Mouse (Mus musculus) liver (tissue): ENCODE measurements around the gene Hras.

ENCODE experiments used
- DNase-seq: peaks from one replicate; pipeline ENCODE4 v3.0.0-alpha.2; 2020; ENCODE audit warnings: mixed read lengths

Gene Hras

DNA sequence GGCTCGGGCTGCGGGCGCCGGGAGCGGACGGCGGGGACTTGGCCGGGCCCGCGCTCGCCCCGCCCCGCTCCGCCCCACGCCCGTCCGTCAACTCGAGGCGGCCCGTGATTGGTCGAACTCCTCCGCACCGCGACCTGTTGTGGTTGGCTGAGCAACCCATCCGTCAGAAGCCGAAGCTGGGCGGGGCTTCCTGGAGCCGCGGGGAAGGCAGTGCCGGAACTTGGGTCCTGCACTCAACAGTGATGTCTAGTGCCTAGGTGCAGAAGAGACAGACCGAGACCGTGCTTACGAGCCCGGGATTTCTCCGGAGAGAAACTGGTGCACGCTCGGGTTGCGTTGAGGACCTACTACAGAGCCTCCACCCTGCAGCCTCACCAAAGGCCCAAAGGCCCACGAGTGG lies at the start of gene Hras, which contains the start of gene Lrrc56:
TSS of gene Hras (minus strand) at position 58 of the 400 bp plus-strand sequence.
TSS of gene Lrrc56 (plus strand) at position 210 of the 400 bp plus-strand sequence.
- DNase-seq: peak; percentile 99

DNA sequence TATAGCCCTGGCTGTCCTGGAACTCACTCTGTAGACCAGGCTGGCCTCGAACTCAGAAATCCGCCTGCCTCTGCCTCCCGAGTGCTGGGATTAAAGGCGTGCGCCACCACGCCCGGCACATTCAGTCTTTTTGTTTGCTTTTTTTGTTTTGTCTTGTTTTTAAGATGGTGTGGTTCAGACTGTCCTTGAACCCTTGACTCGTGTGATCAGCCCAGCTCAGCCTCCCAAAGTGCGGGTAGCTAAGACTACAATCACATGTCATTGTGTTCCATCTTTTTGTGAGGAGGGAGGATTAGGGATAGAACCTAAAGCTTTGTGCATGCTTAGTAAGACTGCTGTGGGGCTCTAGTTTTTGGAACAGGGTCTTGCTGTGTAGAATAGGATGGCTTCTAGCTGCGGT lies 37.7 kb upstream of the Hras start:
- DNase-seq: no peak

DNA sequence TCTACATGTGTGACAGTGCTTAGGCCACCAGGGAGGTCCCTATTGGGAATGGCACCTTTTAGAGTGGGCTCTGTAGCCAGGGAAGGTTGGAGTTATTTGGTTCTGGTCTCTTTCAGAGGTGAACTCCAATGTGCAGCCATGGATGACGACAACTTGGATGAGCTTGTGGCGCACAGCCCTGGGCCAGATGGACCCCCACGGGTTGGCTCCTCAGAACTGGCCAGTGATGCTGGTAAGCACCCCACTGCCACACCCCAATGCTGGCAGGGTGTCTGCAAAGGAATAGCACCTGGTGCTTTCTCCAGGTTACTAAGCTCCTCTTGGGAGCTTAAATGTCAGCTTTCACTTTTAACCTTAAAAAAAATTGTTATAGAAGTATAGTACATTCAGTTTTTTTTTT lies 37.3 kb upstream of the Hras start:
- DNase-seq: no peak

DNA sequence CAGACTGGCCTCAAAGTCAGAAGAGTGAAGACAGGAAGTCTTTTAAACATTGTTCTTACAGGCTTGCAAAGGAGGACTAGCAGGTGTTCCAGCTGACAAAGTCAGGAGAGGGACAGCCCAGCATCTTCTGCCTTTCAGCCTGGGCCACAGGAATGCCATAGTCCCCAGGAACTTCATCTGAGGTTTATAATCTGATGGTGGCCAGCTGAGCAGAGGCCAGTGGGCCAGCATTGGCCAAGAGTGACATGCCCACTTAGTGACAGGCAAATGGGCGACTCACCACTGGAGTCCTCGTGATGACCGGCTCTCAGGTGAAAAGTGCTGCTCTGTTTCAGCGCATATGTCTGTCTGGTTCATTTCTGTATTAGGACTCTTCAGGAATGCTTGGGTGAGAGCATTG lies 36.8 kb upstream of the Hras start:
- DNase-seq: no peak

DNA sequence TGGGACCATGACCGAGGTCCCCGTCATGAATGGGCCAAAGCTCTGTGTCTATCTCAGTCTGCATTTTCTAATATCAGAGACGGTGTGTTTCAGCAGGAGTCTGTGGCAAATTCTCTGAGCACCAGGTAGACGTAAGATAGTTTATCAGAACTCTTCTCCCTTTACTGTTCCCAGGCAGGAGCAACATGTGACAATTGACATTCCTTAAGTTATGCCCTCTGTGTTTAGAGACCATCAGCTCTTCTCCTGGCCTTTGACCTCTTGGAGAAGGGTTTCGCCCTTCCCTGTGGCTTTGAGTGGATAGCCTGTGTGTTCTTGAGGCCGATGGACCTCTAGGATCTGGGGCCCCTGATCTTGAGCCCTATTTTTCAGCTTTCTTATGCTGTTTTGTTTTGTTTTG lies 35.9 kb upstream of the Hras start:
- no peak for DNase-seq

DNA sequence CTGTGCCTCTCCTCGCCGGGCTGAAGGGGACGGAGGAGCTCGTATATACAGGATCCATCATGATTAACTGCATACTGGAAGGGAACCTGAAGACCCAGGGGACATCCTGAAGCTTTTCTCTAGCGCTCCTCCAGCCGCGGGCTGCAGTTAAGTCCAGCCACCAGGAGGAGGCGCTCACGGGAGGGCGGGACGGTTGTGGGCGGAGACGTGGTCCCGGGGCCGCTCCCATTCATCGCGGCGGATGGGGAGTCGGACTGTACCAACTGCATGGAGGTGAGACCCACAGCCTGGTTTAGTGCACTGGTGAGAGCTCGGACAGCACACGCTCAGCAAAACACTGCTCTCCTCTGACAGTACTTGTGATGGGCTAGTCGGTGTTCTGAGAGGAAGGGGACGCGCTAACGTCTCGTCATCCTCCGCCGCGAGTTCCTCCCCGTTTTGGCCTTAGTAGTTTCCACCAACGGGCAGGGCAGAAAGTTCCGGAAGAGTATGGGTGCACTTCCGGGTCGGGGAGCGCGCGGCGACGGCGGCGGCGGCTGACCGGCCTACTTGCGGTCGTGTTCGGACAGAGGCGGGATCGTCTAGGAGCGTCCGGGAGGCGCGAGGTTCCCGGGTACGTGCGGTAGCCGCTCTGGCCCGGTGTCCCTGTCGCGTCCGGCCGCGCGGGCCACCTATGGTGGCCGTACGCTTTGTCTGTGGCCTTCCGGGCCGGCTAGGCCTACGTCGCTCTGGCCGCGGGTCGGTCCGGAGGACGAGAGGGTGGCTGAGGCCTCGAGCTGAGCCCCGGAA lies 34.7 kb upstream of the Hras start, which contains the start of gene Phrf1:
TSS of gene Phrf1 (plus strand) at position 506 of the 789 bp plus-strand sequence.
- DNase-seq: peak; percentile 92

DNA sequence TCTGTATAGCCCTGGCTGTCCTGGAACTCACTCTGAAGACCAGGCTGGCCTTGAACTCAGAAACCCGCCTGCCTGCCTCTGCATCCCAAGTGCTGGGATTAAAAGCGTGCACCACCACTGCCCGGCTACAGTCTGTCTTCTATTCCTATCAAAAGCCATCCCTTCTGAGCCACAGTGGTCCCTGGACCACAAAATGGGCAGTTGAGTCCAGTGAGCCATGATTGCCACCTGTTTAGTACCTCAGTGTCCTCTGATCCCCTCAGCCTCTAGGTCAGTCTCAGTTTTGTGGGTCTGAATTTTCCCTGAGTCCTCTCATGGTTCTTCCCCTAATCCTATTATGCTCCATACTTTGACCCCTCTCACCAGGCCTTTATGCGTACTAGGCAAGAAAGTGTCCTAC lies 34.0 kb upstream of the Hras start:
- DNase-seq: no peak

DNA sequence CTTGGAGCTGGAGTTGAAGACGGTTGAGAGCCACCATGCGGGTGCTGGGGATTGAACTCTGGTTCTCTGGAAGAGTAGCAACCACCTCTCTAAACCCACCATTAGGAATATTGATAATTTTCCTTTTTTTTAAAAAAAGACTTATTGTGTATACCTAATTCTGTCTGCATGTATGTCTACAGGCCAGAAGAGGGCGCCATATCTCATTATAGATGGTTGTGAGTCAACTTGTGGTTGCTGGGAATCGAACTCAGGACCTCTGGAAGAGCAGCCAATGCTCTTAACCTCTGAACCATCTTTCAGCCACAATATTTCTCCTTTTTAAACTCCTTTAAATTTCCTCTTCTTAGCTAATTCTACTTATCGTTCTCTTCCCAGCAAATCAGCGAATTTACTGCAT lies 32.7 kb upstream of the Hras start:
- DNase-seq: no peak

DNA sequence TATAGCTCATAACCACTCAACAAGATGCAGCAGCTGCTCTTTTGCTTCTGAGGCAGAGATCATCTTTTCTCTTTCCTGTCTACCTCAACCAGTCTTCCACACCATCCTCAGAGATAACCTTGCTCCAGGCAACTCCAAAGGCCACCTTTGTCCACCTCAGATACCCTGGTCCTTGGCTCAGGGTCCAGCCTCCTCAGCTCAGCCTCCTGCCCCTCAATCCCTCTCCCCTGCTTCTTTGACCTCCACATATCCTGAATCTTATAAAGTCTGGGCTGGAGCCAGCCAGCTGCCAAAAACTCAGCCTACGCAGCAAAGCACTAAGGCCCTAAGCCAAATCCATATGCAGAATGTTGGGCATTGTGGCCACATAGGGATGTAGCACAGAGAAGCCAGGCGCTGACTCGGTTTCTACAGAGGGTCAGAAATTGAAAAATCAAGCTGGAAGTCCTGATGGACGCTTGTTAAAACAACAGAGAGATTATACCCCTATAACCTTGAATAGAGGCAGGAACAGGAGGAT lies 29.0 kb upstream of the Hras start:
- DNase-seq: no peak

DNA sequence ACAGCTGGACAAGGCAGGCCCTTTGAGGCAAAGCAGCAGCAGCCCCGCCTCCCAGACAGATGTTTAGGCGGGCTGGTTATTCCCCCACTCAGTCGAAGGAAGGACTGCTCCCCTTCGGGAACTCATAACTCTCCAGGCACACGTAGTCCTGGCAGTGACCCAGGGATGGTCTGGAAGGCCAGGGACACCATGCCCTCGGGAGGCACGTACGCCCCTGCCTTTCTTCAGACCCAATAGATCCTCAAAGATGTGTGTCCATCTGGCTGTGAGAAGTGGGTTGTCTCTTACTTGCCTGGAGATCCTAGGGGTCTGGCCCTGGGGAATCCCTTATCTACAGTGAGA lies 28.3 kb upstream of the Hras start:
- DNase-seq: no peak

DNA sequence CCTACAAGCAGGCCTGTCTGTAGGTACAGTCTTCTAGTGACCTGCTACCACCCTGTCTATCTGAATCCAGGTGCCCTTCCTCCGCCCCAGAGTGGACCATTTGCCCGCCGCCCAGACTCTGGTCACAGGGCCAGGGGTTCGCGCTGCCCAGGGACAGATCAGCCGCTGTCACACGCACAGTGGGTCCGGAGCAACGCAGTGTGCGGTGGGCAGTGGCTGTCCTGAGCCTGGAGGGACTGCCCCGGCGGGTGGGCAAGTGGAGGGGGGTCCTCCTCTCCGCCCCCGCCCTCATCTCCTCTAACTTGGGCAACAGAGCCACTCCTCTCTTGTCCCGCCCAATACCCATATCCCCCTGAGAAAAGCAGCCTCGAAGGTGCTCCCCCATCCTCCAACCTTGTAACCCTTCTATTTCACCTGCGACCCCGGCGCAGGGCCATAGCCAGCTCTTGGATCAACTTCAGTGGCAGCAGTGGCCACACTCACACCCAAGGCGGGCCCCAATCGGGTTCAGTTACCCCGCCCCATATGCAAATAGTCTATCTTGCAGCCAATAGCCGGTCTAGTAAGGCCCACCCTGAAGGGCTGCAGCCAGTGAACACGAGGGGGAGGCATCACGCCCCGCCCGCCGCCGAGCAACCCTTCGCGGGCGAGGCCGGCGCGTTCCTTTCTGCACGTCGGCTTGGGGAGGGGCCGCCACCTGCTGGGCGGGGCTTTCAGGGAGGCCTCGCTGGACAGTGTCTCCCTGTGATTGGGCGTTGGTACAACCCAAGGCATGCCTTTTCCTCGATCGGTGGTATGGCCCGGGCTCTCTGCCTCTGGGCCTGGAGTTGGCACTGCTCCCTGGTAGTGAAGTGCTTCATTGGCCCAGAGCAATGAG lies 27.7 kb upstream of the Hras start:
- peak; percentile 100 for DNase-seq

DNA sequence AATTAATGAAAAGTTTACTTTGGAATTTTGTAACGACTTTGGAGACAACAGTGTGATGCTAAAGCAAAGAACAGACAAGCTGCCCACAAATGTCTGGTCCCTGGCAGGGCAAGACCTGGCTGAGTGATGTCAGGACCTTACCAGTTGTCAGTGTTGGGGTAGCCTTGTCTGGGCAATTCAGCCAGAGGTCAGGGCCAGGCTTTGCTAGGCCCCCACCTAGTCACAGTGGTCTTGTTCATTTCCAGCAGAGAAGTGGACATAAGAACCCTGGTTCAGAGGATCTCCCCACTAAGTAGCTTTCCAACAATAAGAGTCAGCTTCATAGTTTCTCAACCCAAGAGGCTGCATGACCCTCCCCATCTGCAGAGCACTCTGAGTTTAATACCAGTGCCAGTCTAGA lies 26.6 kb upstream of the Hras start:
- DNase-seq: no peak

DNA sequence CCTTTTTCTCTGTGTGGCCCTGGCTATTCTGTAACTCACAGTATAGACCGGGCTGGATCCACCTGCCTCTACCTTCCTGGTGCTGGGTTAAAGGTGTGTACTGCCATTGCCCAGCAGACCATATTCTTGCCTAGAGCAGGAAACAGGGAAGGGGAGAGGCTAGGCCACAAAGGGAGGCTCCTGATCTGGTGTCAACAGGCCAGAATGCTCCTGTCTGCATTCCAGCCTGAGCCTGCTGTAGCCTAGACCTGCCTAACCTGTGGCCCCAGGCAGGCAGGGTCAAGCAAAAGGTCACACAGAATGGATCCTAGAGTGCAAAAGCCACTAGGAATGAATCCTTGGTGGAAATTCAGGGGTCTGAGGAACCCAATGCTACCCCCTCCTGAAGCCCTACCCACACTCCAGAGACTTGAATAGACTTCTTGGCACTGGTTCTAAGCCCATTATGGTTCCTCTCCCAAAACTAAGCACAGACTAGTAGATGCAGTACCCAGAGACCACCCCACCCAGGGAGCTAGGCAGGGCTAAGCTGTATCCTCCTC lies 25.8 kb upstream of the Hras start:
- DNase-seq: no peak

DNA sequence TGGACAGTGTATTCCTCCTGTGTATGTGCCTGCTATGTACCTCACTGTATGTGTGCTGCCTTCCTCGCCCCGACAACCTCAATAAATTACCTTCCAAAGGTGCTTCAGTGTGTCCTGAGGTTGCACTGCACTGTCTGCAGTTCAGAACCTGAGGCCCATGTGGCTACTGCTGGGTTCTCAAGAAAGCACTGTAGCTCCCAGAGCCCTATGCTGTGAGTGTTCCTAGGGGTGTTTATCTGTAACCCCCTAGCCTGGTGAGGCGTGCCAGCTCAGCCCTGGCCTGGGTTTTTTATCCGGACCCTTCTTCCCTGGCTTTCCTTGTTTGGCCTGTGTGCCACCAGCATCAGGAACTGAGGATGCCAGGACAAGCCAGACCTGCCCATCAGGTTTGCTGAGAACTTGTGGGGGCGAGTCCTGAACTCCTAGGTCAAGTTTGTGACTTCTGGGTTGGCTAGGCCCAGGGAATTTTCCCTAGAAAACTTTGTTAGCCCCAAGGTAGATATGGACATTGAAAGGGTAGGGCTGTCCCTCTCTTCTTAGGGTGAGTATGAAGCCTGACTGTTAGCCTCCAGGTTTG lies 24.8 kb upstream of the Hras start:
- DNase-seq: no peak

DNA sequence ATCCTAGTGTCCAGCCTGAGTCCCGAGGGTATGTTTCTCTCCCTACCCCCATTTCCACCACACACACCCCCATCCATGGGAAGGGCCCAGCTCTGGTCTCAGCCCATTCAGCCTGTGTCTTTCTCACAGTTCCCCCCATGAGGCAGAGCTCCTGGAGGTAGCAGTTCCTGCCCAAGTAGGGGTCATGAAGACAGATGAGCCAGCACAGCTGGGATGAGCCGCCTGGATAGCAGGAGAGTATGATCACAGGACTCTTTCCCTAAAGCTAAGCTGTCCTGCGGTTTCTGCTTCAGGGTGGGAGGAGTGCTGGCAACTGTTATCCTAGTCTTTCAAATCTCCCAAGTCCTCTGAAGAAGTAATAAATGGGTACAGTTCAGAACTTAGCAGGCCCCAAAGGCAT lies 24.3 kb upstream of the Hras start:
- DNase-seq: no peak

DNA sequence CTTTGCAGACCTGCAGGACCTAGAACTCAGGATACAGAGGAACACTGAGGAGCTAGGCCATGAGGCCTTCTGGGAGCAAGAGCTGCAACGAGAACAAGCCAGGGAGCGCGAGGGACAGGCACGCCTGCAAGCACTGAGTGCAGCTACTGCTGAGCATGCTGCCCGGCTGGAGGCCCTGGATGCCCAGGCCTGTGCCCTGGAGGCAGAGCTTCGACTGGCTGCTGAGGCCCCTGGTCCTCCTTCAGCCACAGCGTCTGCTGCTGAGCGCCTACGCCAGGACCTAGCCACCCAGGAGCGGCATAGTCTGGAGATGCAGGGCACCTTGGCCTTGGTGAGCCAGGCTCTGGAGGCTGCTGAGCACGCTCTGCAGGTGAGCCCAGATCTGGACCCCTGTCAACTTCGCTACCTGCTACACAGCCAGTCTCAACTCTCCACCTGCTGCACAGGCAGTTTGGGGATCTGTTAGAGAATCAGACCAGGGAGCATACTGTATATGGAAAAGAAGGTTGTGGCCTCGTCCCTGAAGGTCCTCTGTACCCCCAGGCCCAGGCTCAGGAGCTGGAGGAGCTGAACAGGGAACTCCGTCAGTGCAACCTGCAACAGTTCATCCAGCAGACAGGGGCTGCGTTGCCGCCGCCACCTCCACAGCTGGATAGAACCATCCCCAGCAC lies 23.7 kb upstream of the Hras start:
- no peak for DNase-seq

DNA sequence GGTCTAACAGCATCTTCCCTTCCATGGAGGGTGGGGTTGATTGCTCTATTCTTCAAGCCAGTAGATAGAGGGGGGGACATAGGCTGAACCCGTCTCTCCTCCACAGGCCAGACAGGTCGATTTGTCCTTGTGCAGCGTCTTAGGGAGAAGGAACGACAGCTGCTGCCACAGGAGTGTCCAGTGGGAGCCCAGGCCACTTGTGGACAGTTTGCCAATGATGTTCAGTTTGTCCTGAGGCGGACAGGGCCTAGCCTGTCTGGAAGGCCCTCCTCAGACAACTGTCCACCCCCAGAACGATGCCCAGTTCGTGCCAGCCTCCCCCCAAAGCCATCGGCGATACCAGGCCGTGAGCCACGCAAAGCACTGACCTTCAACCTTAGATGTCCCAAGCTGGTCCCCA lies 23.1 kb upstream of the Hras start:
- DNase-seq: no peak

DNA sequence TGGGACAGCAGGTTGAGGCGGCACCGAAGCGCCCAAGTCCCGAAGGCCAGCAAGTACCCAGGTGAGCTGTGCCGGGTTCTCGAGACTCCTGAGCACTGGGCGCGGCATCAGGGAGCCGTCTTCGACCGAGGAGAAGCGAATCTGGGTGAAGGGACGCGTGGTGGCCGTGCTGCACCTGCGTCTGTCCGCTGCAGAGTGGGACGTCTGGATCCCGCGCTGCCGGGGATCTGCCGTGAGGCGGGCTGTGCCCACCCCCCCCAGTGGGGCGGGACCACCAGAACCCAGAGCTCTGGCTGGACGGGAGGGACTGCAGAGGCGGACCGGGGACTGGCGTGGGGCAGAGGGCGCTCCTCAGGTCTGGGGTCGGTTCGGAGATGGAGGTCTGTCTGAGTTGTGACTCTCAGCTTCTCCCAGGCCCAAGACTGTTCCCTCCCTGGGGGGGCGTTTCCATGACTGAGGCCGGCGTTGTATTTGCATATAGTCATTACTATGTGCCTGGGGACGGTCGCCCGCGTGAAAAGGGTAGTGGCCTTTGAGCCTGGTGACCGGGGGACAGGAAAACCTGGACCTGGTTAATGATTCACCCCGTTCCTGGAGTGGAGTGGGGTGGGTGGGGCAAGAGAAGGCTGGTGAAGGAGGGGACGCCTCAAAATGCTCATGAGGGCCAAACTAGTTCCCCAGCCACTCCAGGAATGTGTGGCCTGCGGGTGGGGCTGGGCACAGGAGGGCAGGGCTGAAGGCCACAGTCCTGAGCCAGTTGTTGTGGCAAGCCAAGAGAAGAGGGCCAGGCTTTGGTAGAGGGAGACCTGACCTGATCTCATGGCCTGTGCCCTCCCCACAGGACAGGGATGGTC lies 22.3 kb upstream of the Hras start:
- peak; percentile 76 for DNase-seq

DNA sequence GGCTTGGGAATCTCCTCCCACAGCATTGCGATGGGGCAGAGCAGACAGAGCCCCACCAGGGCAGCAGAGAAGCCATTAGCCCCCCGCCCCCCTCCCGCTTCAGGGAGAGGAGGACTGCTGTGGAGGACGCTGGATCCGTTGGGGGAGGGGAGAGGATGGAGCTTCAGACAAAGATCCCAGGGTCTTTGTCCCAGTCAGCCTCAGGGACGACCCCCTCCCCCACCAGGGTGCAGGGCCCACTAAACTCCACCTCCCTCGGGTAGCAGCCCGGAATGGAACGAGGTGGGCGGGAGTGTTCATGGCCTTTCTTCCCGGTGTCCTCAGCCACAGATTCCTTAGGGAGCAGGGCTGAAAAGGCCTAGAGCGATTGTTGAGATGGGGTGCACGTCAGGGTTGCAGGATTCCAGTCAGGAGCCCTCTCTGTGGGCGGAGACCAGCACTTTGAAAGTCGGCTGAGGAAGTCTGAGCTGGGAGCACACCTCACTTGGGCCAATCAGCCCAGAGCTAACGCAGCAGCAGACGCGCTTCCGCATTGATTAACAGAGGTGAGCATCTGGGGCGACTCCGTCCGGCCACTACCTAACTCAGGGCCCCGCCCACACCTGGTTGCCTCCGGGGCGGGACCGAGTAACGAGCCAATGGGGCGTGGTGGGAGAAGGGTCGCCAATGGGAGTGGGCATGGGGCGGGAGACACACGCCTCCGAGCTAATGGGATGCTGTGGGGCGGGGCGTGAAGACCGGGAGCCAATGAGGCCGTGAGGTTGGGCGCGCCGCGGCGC lies 21.5 kb upstream of the Hras start, which contains the start of gene Rassf7:
TSS of gene Rassf7 (plus strand) at position 760 of the 779 bp plus-strand sequence.
- peak; percentile 99 for DNase-seq

DNA sequence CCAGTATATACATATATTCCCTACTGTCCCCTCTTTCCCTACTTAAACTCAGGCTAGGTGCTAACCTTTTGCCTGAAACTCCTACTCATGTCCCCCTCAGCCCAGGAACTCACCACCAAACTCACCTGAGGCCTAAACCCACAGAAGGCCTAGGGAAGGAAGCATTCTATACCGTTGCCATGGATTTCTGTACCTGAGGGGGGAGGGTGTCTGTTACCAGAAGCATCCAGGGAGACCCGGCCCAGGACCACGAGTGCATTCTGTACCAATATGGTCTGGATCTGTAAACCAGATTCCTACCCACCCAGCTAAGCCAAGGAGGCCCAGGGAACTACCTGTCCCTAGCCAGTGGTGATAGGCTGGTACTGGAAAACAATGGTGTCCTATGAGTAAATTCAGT lies 20.5 kb upstream of the Hras start:
- DNase-seq: no peak
